Mouse (Mus musculus): ENCODE measurements around the gene Hsdl1.

Gene Hsdl1

DNA sequence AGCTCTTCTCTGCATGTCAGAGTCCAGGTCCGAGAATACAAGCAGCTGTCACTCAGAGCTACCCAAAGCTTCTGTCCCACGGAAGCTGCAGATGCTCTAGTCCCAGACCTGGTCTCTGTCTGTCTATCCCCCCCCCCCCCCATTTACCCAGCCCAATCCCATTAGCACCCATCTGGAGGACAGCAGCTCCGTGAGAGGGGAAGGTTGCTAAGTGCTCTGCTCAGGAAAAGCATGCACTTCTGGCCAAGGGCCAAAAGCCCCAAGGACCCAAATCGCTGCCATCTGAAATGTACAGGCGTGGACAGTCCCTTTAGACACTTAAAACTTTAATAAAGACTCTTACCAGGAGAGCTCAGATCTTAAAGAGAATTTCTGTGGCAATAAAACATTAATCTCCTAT, 58.3 kb downstream of the Hsdl1 start:
- DNase-seq: no peak

- DNase-seq: no peak
These were observed 59.2 kb downstream of the Hsdl1 start for GRCm38 (mm10) chr8:119515767-119516166.

DNA sequence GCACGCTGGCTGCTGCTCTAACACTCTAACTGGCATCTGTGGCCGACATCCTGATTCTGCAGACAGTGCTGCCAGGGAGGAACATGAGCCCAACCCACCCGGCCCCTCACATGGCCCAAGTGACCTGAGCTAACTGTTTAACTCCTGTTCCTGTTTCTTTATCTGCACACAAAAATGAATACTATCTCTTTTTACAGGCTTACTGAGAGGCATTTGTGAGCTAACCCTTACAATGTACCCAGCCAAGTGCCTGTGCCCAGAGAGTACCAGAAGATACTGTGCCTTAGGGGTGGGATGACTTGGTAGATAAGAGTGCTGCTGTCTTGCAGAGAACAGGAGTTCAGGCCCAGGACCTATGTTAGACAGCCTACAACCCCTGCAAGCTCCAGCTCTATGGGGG, 60.0 kb downstream of the Hsdl1 start:
- no peak for DNase-seq

DNA sequence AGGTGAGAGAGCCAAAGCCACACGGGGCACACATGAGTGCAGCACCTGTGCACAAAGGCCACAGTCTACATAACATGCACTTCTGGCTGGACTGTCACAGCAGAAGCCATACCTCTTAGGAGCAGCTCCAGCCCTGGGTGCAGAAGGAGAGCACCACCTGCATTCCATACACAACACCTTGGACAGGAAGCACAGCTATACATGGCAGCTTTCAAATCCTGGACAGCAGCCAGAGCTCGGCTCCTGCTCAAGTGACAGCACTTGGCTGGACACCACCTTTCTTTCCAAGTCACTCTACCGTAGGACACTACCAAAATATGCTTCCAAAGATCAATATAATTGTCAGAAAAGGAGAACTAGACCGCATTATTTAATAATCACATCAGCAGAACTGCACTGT, 61.6 kb downstream of the Hsdl1 start:
- no peak for DNase-seq
